In the genomic region with DNA sequence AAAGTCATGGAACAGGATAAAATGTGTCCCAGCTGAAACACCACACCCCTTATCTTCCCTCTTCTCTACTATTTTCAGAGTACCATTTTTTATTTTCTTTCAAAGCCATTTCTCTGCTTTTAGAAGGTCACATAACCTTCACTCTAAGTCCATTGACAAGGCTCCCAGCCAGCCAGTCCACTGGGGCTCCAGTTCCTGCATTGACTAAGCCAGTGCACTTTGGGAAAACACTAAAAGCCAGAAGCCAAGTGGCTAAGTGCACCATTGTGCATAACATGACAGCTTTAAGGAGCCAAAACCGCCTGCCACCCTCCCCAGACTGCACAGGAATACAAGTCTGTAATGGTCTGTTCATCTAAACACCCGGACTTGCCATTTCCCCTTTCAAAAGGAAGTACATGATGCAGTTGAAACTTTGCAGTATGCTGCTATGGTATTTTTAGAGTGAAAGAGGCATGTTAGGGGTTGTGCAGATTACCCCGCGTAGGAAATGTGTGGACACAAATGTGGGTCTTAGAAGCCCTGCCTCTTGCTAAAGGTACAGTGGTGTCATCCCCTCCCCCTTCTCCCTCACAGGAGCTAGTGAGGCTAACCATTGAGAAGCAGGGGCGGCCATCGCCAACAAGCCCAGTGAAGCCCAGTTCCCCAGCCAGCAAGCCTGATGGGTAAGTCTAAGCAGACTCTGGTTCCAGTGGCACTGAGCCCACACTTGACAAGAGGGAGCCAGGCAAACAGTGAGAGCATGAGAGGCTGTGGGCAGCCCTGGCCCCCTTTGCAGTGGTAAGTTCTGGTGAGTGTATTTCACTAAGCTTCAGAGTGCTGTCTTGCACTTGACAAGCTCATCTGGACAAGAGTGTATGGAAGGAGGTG, we compare ENCODE assay signal across 16 mouse cellular contexts. TPM values are rescaled to one million over a fixed set of nuclear protein-coding genes. Genes with fewer than 3 reads are reported as not detected.
A peak's percentile ranks its signal among the peaks of the same experiment; 100 is the strongest.
DNase-seq lines count a peak whose midpoint lies in the region; ATAC-seq and TF ChIP-seq lines count a peak whose summit lies in the region.
"Had no signal": no experiment of that assay in that cellular context is flagged by ENCODE, and none has a peak within 500 bp of the region (broad histone marks: within the 10 kb centered on the region; RNA-seq: fewer than 3 reads in every experiment).

No protein-coding gene starts in this region.

- H3K9me3 ChIP-seq in forebrain, postnatal 0 days (ENCODE audit: low read length): no peaks in the 10 kb centered on the region
- H3K9me3 ChIP-seq in forebrain, embryonic 16.5 days (ENCODE audit: control insufficient read depth, low read length): no peaks in the 10 kb centered on the region
- H3K9me3 ChIP-seq: embryonic facial prominence, embryonic 15.5 days; forebrain, embryonic 13.5 days; limb, embryonic 15.5 days had no signal

- peaks cover 63% of the 10 kb centered on the region for H3K36me3 ChIP-seq in forebrain, postnatal 0 days (ENCODE audit: insufficient read depth)
- H3K36me3 ChIP-seq in forebrain, embryonic 16.5 days (ENCODE audit: control insufficient read depth, insufficient read depth): peaks cover 30% of the 10 kb centered on the region

- 0 out of 2 replicates have a peak overlapping the region, but pooled peaks have one; percentile 4 for H3K27ac ChIP-seq in forebrain, postnatal 0 days (ENCODE audit: low read depth, low read length)
- no peak overlapping the region for H3K27ac ChIP-seq in forebrain, embryonic 16.5 days (ENCODE audit: low read length)
- H3K27ac ChIP-seq in bone marrow, adult 2 months (ENCODE audit: control insufficient read depth, insufficient read depth, low read depth, low read length, poor library complexity): peak overlapping the region; percentile 21
- H3K27ac ChIP-seq: embryonic facial prominence, embryonic 15.5 days; forebrain, embryonic 13.5 days; gastrocnemius, adult 2 months; limb, embryonic 15.5 days had no signal

- DNase-seq in forebrain, postnatal 0 days: peak; percentile 19
- peak; percentile 71 to 73 for DNase-seq in right cerebral cortex, postnatal 10 days (ENCODE audit: low spot score in 2 of 2)
- no peak for DNase-seq in right cerebral cortex, postnatal 25 days
- DNase-seq in thymus, postnatal 0 days (ENCODE audit: low spot score): no peak
- no peak for DNase-seq in gastrocnemius, postnatal 10 days
- DNase-seq: gastrocnemius, adult 2 months; heart, postnatal 14 days; kidney, postnatal 10 days; lung, adult 18-20 months had no signal

- H3K4me1 ChIP-seq in forebrain, postnatal 0 days (ENCODE audit: insufficient read depth): no peaks in the 10 kb centered on the region
- no peaks in the 10 kb centered on the region for H3K4me1 ChIP-seq in forebrain, embryonic 16.5 days (replicated peaks; ENCODE audit: control insufficient read depth, insufficient read depth, low read length)
- no peaks in the 10 kb centered on the region; the same call in 1 of the 2 replicates for H3K4me1 ChIP-seq in bone marrow, adult 2 months (ENCODE audit: control insufficient read depth, insufficient read depth, low read length)
- H3K4me1 ChIP-seq: embryonic facial prominence, embryonic 15.5 days; forebrain, embryonic 13.5 days; limb, embryonic 15.5 days had no signal

- TF ChIP-seq CTCF in forebrain, postnatal 0 days (IDR thresholded peaks at IDR 0.05; ENCODE audit: low read depth): no peak
- TF ChIP-seq CTCF in bone marrow, adult 2 months (IDR thresholded peaks at IDR 0.05; ENCODE audit: control insufficient read depth, insufficient read depth, low read length): no peak

- no peak for TF ChIP-seq POLR2A in bone marrow, adult 2 months (IDR thresholded peaks at IDR 0.05; ENCODE audit: borderline replicate concordance, control insufficient read depth, low read depth, low read length)

- no peak overlapping the region for H3K4me3 ChIP-seq in forebrain, postnatal 0 days (ENCODE audit: low read depth, low read length)
- no peak overlapping the region for H3K4me3 ChIP-seq in forebrain, embryonic 16.5 days (replicated peaks; ENCODE audit: low read length)
- no peak overlapping the region for H3K4me3 ChIP-seq in bone marrow, adult 2 months (replicated peaks; ENCODE audit: control insufficient read depth, low read depth, low read length)
- H3K4me3 ChIP-seq: embryonic facial prominence, embryonic 15.5 days; forebrain, embryonic 13.5 days; gastrocnemius, adult 2 months; limb, embryonic 15.5 days had no signal

- no peak overlapping the region for H3K9ac ChIP-seq in forebrain, postnatal 0 days
- H3K9ac ChIP-seq in forebrain, embryonic 16.5 days (replicated peaks; ENCODE audit: low read depth, low read length): no peak overlapping the region
- H3K9ac ChIP-seq: embryonic facial prominence, embryonic 15.5 days; forebrain, embryonic 13.5 days; limb, embryonic 15.5 days had no signal

- 81% methylated on average over 6 of the region's 6 CpGs for WGBS in forebrain, postnatal 0 days
- WGBS in forebrain, embryonic 16.5 days: 91% methylated on average over 6 of the region's 6 CpGs
- 37% methylated on average over 6 of the region's 6 CpGs for WGBS in bone marrow, adult 2 months

- H3K4me2 ChIP-seq in forebrain, postnatal 0 days (ENCODE audit: low read depth): no peak overlapping the region
- no peak overlapping the region for H3K4me2 ChIP-seq in forebrain, embryonic 16.5 days (ENCODE audit: low read length)
- H3K4me2 ChIP-seq: embryonic facial prominence, embryonic 15.5 days; forebrain, embryonic 13.5 days; limb, embryonic 15.5 days had no signal

- ATAC-seq in forebrain, postnatal 0 days: 0 out of 2 replicates have a peak, but pooled peaks have one; percentile 18
- no peak for ATAC-seq in forebrain, embryonic 16.5 days
- peak; percentile 23; the same call in 1 of the 2 replicates for ATAC-seq in megakaryocyte progenitor cell, adult 5-6 weeks (replicated peaks; ENCODE audit: poor library complexity)
- ATAC-seq: forebrain, embryonic 13.5 days had no signal

- no peaks in the 10 kb centered on the region for H3K27me3 ChIP-seq in forebrain, postnatal 0 days (ENCODE audit: insufficient read depth, low read length)
- no peaks in the 10 kb centered on the region for H3K27me3 ChIP-seq in forebrain, embryonic 16.5 days (replicated peaks; ENCODE audit: control insufficient read depth, insufficient read depth, low read length)
- H3K27me3 ChIP-seq: embryonic facial prominence, embryonic 15.5 days; forebrain, embryonic 13.5 days; limb, embryonic 15.5 days had no signal

RNA-seq across cellular contexts. Expression of a gene that starts 52.8 kb away (rescaled TPM):
- 0.86 and 1.5 TPM in 2 replicates for total RNA-seq in forebrain, postnatal 0 days (2014; rRNA removed)
- polyA plus RNA-seq in forebrain, postnatal 0 days (2015; fragmentation: Nextera tagmentation; extraction: Ambion mirVana): 0.18 TPM in 1 of 2 replicates, not detected in the other
- 0.22 TPM in 1 of 2 replicates, not detected in the other for polyA plus RNA-seq in forebrain, embryonic 16.5 days (2015; fragmentation: Nextera tagmentation; extraction: Ambion mirVana)
- not detected in 2 replicates for polyA plus RNA-seq in bone marrow, adult 2 months (2011; ENCODE audit: insufficient read depth, insufficient read length, low replicate concordance, missing spikeins)
- not detected in 2 replicates for total RNA-seq in megakaryocyte progenitor cell, adult 5-6 weeks (2015)
- not detected in 2 replicates for total RNA-seq in megakaryocyte progenitor cell, adult 5-6 weeks (2017)
- 0.19 TPM in 1 of 2 replicates, not detected in the other for polyA plus RNA-seq in thymus, postnatal 0 days (2015; fragmentation: Nextera tagmentation; extraction: Ambion mirVana)
- not detected for total RNA-seq in gastrocnemius, postnatal 10 days (2021)
- total RNA-seq: gastrocnemius, adult 2 months; heart, postnatal 14 days; megakaryocyte-erythroid progenitor cell, adult 5-6 weeks had no signal
- polyA plus RNA-seq: embryonic facial prominence, embryonic 15.5 days; forebrain, embryonic 13.5 days; limb, embryonic 15.5 days had no signal

Comparison
In these comparisons a context has a peak if more than half of its experiments do, and no peak if none do; other contexts are left out.
1. DNase-seq: peak in forebrain, postnatal 0 days (single experiment) and right cerebral cortex, postnatal 10 days (2 of 2); none in right cerebral cortex, postnatal 25 days (single experiment), thymus, postnatal 0 days (single experiment) and gastrocnemius, postnatal 10 days (single experiment).